Mouse (Mus musculus): Measurements from ENCODE around the gene Ppp1r14c.
A peak's percentile ranks its signal among the peaks of the same experiment; 100 is the strongest.

Ppp1r14c gene

GRCm38 (mm10) chr10:3366036-3366869, at the start of gene Ppp1r14c:
Gene Ppp1r14c (plus strand): TSS chr10:3366057.
- peak; percentile 15 for DNase-seq (ENCODE audit: low spot score)

GRCm38 (mm10) chr10:3321406-3321805, 44.5 kb upstream of the Ppp1r14c start:
- no peak for DNase-seq (ENCODE audit: low spot score)

- no peak for DNase-seq (ENCODE audit: low spot score)
These were observed 40.4 kb upstream of the Ppp1r14c start for GRCm38 (mm10) chr10:3325447-3325846.

GRCm38 (mm10) chr10:3332880-3333279, 33.0 kb upstream of the Ppp1r14c start:
- DNase-seq (ENCODE audit: low spot score), result peak; percentile 72

GRCm38 (mm10) chr10:3334570-3334969, 31.3 kb upstream of the Ppp1r14c start:
- DNase-seq (ENCODE audit: low spot score), result no peak

- no peak for DNase-seq (ENCODE audit: low spot score)
These were observed 29.0 kb upstream of the Ppp1r14c start for GRCm38 (mm10) chr10:3336729-3337329.

GRCm38 (mm10) chr10:3337330-3337901, 28.4 kb upstream of the Ppp1r14c start:
- DNase-seq (ENCODE audit: low spot score), result no peak

GRCm38 (mm10) chr10:3345706-3346105, 20.2 kb upstream of the Ppp1r14c start:
- DNase-seq (ENCODE audit: low spot score), result no peak

GRCm38 (mm10) chr10:3359531-3359930, 6.3 kb upstream of the Ppp1r14c start:
- DNase-seq (ENCODE audit: low spot score), result no peak

GRCm38 (mm10) chr10:3365671-3366035, 204 bp upstream of the Ppp1r14c start:
- no peak for DNase-seq (ENCODE audit: low spot score)

- peak; percentile 4 for DNase-seq (ENCODE audit: low spot score)
These were observed 1.1 kb downstream of the Ppp1r14c start for GRCm38 (mm10) chr10:3366870-3367431.

- DNase-seq (ENCODE audit: low spot score), result no peak
These were observed 1.6 kb downstream of the Ppp1r14c start for GRCm38 (mm10) chr10:3367440-3367839.

- DNase-seq (ENCODE audit: low spot score), result no peak
These were observed 17.3 kb downstream of the Ppp1r14c start for GRCm38 (mm10) chr10:3383176-3383575.

- no peak for DNase-seq (ENCODE audit: low spot score)
These were observed 26.4 kb downstream of the Ppp1r14c start for GRCm38 (mm10) chr10:3392251-3392650.

- no peak for DNase-seq (ENCODE audit: low spot score)
These were observed 27.7 kb downstream of the Ppp1r14c start for GRCm38 (mm10) chr10:3393548-3393947.

GRCm38 (mm10) chr10:3394193-3394592, 28.3 kb downstream of the Ppp1r14c start:
- DNase-seq (ENCODE audit: low spot score), result no peak

GRCm38 (mm10) chr10:3394671-3395288, 28.9 kb downstream of the Ppp1r14c start:
- no peak for DNase-seq (ENCODE audit: low spot score)

- DNase-seq (ENCODE audit: low spot score), result no peak
These were observed 29.6 kb downstream of the Ppp1r14c start for GRCm38 (mm10) chr10:3395341-3395931.

- DNase-seq (ENCODE audit: low spot score), result no peak
These were observed 30.3 kb downstream of the Ppp1r14c start for GRCm38 (mm10) chr10:3396008-3396795.

- DNase-seq (ENCODE audit: low spot score), result no peak
These were observed 31.5 kb downstream of the Ppp1r14c start for GRCm38 (mm10) chr10:3397406-3397805.

GRCm38 (mm10) chr10:3398051-3398450, 32.2 kb downstream of the Ppp1r14c start:
- DNase-seq (ENCODE audit: low spot score), result no peak

Measured in urinary bladder, postnatal 25 days (tissue).